Mouse (Mus musculus): ENCODE data around the gene Slc35f5. TPM values are rescaled to one million over a fixed set of nuclear protein-coding genes. Genes with fewer than 3 reads are reported as not detected.
A peak's percentile ranks its signal among the peaks of the same experiment; 100 is the strongest.

The Slc35f5 gene
- polyA plus RNA-seq, 2 experiments: 12.4 to 21.5 TPM

- H3K36me3 ChIP-seq (replicated peaks; ENCODE audit: control insufficient read depth, insufficient read depth, low read depth): no peaks in the 10 kb centered on the region
These were observed 7.7 kb downstream of the Slc35f5 start for GRCm38 (mm10) chr1:125568126-125568525.

DNA sequence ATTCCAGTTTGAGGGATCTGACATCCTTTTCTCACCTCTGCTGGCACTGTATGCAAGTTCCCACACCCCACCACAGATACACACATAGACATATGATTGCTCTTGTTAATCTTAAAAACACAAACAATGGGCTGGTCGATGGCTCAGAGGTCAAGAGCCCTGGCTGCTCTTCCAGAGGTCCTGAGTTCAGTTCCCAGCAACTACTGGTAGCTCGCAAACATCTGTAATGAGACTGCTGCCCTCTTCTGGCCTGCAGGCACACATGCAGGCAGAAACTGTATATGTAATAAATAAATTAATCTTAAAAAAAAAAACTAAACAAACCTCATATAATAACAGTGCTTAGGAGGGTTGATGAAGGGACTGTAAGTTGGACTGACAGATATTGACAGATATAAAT lies 13.8 kb downstream of the Slc35f5 start:
- Histone ChIP-seq H3K36me3 (replicated peaks; ENCODE audit: control insufficient read depth, insufficient read depth, low read depth) (no peaks in the 10 kb centered on the region), H3K4me1 (replicated peaks; ENCODE audit: control insufficient read depth in 2 of 2, insufficient read depth in 2 of 2, low read length in 1 of 2) (no peaks in the 10 kb centered on the region), H3K27ac (no peak overlapping the region), H3K4me3 (ENCODE audit: insufficient read depth in 1 of 2, low read depth in 2 of 2, low read length in 2 of 2) (no peak overlapping the region), H3K9ac (replicated peaks) (no peak overlapping the region), H3K9me3 (ENCODE audit: control insufficient read depth, low read length) (no peaks in the 10 kb centered on the region), H3K4me2 (ENCODE audit: low read depth) (no peak overlapping the region), H3K27me3 (ENCODE audit: control insufficient read depth, insufficient read depth, low read length) (no peaks in the 10 kb centered on the region)
- WGBS (ENCODE audit: insufficient replicate concordance): 52% methylated on average over 2 of the region's 2 CpGs
- TF ChIP-seq EP300 (IDR thresholded peaks at IDR 0.05; ENCODE audit: low read depth) (no peak), CTCF (IDR thresholded peaks at IDR 0.05; ENCODE audit: low read depth) (peak; percentile 66)
- DNase-seq (ENCODE audit: low read depth in 3 of 3, low spot score in 3 of 3): no peak
- no peak for ATAC-seq (ENCODE audit: insufficient read depth)

More at GRCm38 (mm10) chr1:125568126-125568525, 7.7 kb downstream of the Slc35f5 start:
- TF ChIP-seq EP300 (IDR thresholded peaks at IDR 0.05; ENCODE audit: low read depth): no peak
- WGBS (ENCODE audit: insufficient replicate concordance): 74% methylated on average over 4 of the region's 4 CpGs
- DNase-seq (ENCODE audit: low read depth in 3 of 3, low spot score in 3 of 3): no peak
- Histone ChIP-seq H3K9me3 (ENCODE audit: control insufficient read depth, low read length) (no peaks in the 10 kb centered on the region), H3K4me3 (ENCODE audit: insufficient read depth in 1 of 2, low read depth in 2 of 2, low read length in 2 of 2) (no peak overlapping the region), H3K4me1 (replicated peaks; ENCODE audit: control insufficient read depth in 2 of 2, insufficient read depth in 2 of 2, low read length in 1 of 2) (no peaks in the 10 kb centered on the region), H3K9ac (replicated peaks) (no peak overlapping the region), H3K27ac (no peak overlapping the region), H3K27me3 (ENCODE audit: control insufficient read depth, insufficient read depth, low read length) (no peaks in the 10 kb centered on the region), H3K4me2 (ENCODE audit: low read depth) (no peak overlapping the region)
- no peak for ATAC-seq (ENCODE audit: insufficient read depth)

DNA sequence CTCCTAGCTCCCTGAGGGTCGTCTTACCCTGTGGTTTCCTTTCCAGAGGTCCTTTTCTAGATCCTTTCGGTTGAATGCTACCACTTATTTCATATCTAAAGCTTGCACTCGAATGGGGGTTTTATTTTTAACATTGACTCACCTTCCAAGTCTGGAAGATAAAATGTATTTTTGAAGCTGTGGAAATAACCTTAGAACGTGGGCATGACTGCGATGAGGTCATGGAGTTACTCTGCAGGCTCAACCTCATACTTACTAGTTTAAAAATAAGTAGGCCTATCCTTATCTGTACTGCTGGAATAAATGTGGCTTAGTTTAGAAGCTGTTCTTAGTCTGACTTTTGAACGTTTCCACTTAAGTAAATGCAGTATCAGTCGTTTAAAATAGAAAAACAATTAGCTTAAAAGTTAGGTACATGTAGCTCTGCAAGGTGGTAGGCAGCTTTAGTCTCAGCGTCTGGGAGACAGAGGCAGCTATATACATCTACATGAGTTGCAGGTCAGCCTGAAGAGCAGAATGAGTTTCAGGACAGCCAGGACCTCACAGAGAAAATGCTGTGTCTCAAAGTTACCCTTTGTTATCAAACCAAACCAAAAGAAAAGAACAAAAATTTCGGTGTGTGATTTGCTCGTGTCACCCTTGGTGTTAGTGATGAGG lies 15.2 kb downstream of the Slc35f5 start:
- no peaks in the 10 kb centered on the region for H3K27me3 ChIP-seq (ENCODE audit: control insufficient read depth, insufficient read depth, low read length)
- no peak overlapping the region for H3K9ac ChIP-seq (replicated peaks)
- no peaks in the 10 kb centered on the region for H3K36me3 ChIP-seq (replicated peaks; ENCODE audit: control insufficient read depth, insufficient read depth, low read depth)
- ATAC-seq (ENCODE audit: insufficient read depth) (no peak), DNase-seq (ENCODE audit: low read depth in 3 of 3, low spot score in 3 of 3) (no peak)
- H3K4me3 ChIP-seq (ENCODE audit: insufficient read depth in 1 of 2, low read depth in 2 of 2, low read length in 2 of 2): no peak overlapping the region
- H3K9me3 ChIP-seq (ENCODE audit: control insufficient read depth, low read length): no peaks in the 10 kb centered on the region
- no peaks in the 10 kb centered on the region for H3K4me1 ChIP-seq (replicated peaks; ENCODE audit: control insufficient read depth in 2 of 2, insufficient read depth in 2 of 2, low read length in 1 of 2)
- no peak overlapping the region for H3K27ac ChIP-seq
- 44% methylated on average over 10 of the region's 10 CpGs for WGBS (ENCODE audit: insufficient replicate concordance)
- no peak overlapping the region for H3K4me2 ChIP-seq (ENCODE audit: low read depth)
- TF ChIP-seq CTCF (IDR thresholded peaks at IDR 0.05; ENCODE audit: low read depth) (no peak), EP300 (IDR thresholded peaks at IDR 0.05; ENCODE audit: low read depth) (no peak)

DNA sequence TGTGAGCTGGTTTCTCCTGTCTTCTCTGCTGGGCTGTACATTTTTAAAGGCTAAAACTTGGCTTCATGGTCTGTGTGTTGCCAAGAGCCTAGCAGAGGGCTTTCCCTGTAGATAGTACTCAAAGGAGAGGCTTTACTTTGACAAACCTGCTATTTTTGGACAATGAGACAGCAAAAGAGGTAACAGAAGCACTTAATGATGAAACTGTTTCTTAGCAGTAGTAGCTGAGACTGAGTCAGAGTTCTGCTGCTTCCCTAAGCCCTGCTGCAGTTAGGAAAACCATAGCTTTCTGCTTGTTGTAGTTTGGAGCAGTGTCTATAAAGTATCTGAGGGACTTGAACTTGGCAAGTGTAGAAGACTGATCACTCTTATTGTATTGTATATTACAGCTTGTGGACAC lies 16.6 kb downstream of the Slc35f5 start:
- Histone ChIP-seq H3K36me3 (replicated peaks; ENCODE audit: control insufficient read depth, insufficient read depth, low read depth) (no peaks in the 10 kb centered on the region), H3K4me3 (ENCODE audit: insufficient read depth in 1 of 2, low read depth in 2 of 2, low read length in 2 of 2) (no peak overlapping the region), H3K9me3 (ENCODE audit: control insufficient read depth, low read length) (no peaks in the 10 kb centered on the region), H3K4me2 (ENCODE audit: low read depth) (no peak overlapping the region), H3K9ac (replicated peaks) (no peak overlapping the region), H3K4me1 (replicated peaks; ENCODE audit: control insufficient read depth in 2 of 2, insufficient read depth in 2 of 2, low read length in 1 of 2) (no peaks in the 10 kb centered on the region), H3K27me3 (ENCODE audit: control insufficient read depth, insufficient read depth, low read length) (no peaks in the 10 kb centered on the region), H3K27ac (no peak overlapping the region)
- ATAC-seq (ENCODE audit: insufficient read depth): no peak
- TF ChIP-seq CTCF (IDR thresholded peaks at IDR 0.05; ENCODE audit: low read depth): no peak
- no peak for TF ChIP-seq EP300 (IDR thresholded peaks at IDR 0.05; ENCODE audit: low read depth)
- DNase-seq (ENCODE audit: low read depth in 3 of 3, low spot score in 3 of 3): no peak

- no peaks in the 10 kb centered on the region for H3K36me3 ChIP-seq (replicated peaks; ENCODE audit: control insufficient read depth, insufficient read depth, low read depth)
- H3K9me3 ChIP-seq (ENCODE audit: control insufficient read depth, low read length): no peaks in the 10 kb centered on the region
- H3K4me1 ChIP-seq (replicated peaks; ENCODE audit: control insufficient read depth in 2 of 2, insufficient read depth in 2 of 2, low read length in 1 of 2): no peaks in the 10 kb centered on the region
- TF ChIP-seq CTCF (IDR thresholded peaks at IDR 0.05; ENCODE audit: low read depth) (no peak), EP300 (IDR thresholded peaks at IDR 0.05; ENCODE audit: low read depth) (no peak)
- no peak overlapping the region for H3K4me2 ChIP-seq (ENCODE audit: low read depth)
- no peak overlapping the region for H3K4me3 ChIP-seq (ENCODE audit: insufficient read depth in 1 of 2, low read depth in 2 of 2, low read length in 2 of 2)
- no peaks in the 10 kb centered on the region for H3K27me3 ChIP-seq (ENCODE audit: control insufficient read depth, insufficient read depth, low read length)
- H3K27ac ChIP-seq: no peak overlapping the region
- ATAC-seq (ENCODE audit: insufficient read depth): no peak
- H3K9ac ChIP-seq (replicated peaks): no peak overlapping the region
- no peak for DNase-seq (ENCODE audit: low read depth in 3 of 3, low spot score in 3 of 3)
- WGBS (ENCODE audit: insufficient replicate concordance): 67% methylated on average over 1 of the region's 1 CpGs
These were observed 17.7 kb downstream of the Slc35f5 start for GRCm38 (mm10) chr1:125578091-125578490.
